Mouse (Mus musculus) lung, adult 2 months (tissue): ENCODE data around the gene Dedd.

Source experiments
- CTCF ChIP-seq: fragments of 200-500 bp; IDR thresholded peaks from 2 replicates; pipeline ENCODE4 v1.5.1; 2011; ENCODE audit warnings: mild to moderate bottlenecking, low read length, control low read depth; ENCODE audit not compliant: insufficient read depth
- POLR2A ChIP-seq: fragments of 200-500 bp; IDR thresholded peaks from 2 replicates; pipeline ENCODE4 v1.6.1; 2011; ENCODE audit warnings: low read depth, mild to moderate bottlenecking, control low read depth, low read length, borderline replicate concordance; ENCODE audit errors: extremely low read depth

GRCm38 (mm10) chr1:171372880-171373279 lies 43.9 kb downstream of the Dedd start:
- no peak for TF ChIP-seq CTCF
- TF ChIP-seq POLR2A = no peak
